Mouse (Mus musculus) kidney, embryonic 16.5 days (tissue): ENCODE measurements around the gene Sh3d19. TPM values are rescaled to one million over a fixed set of nuclear protein-coding genes. Genes with fewer than 3 reads are reported as not detected.
A peak's percentile ranks its signal among the peaks of the same experiment; 100 is the strongest.
"Not testable (repeated sequence)": the region's sequence is repeated elsewhere in the genome, so short reads cannot be mapped to it uniquely, and the experiment has no call there.

ENCODE experiments used
- ATAC-seq: fragments of 200-750 bp; cut with Nextera tagmentation; 2 replicates; pipeline ENCODE4 v1.8.0; 2017; ENCODE audit warnings: moderate TSS enrichment; ENCODE audit not compliant: low FRiP score, low TSS enrichment
- H3K27ac ChIP-seq: fragments of 300-500 bp; sonication (generic); 2 replicates; pipeline ENCODE4 v1.5.1; 2014; ENCODE audit warnings: low read length
- H3K27me3 ChIP-seq: fragments of 300-500 bp; sonication (generic); 2 replicates; pipeline ENCODE4 v1.6.1; 2014; ENCODE audit warnings: low read length, control low read depth, mixed read lengths; ENCODE audit not compliant: insufficient read depth
- H3K36me3 ChIP-seq: fragments of 300-500 bp; sonication (generic); 2 replicates; pipeline ENCODE4 v1.6.1; 2014; ENCODE audit warnings: low read length, control low read depth, mixed read lengths; ENCODE audit not compliant: insufficient read depth
- H3K4me1 ChIP-seq: fragments of 300-500 bp; sonication (generic); 2 replicates; pipeline ENCODE4 v1.6.1; 2014; ENCODE audit warnings: low read length, control low read depth, mixed read lengths; ENCODE audit not compliant: insufficient read depth
- H3K4me2 ChIP-seq: fragments of 300-500 bp; sonication (generic); replicated peaks from 2 replicates; pipeline ENCODE4 v1.6.1; 2014; ENCODE audit warnings: low read depth, low read length
- H3K4me3 ChIP-seq: fragments of 300-500 bp; sonication (generic); 2 replicates; pipeline ENCODE4 v1.5.1; 2014; ENCODE audit warnings: mild to moderate bottlenecking, low read length
- H3K9ac ChIP-seq: fragments of 300-500 bp; sonication (generic); replicated peaks from 2 replicates; pipeline ENCODE4 v1.6.1; 2014; ENCODE audit warnings: low read length
- H3K9me3 ChIP-seq: fragments of 300-500 bp; sonication (generic); 2 replicates; pipeline ENCODE4 v1.6.1; 2016; ENCODE audit warnings: low read length, control low read depth
- WGBS: fragments of 180-500 bp; shearing (Covaris S2); extraction: QIAGEN DNeasy Blood & Tissue Kit; methylation state at CpG from one replicate; pipeline ENCODE4 v1.1.7; 2014; 5-methylcytosine and 5-hydroxymethylcytosine counted together
- polyA plus RNA-seq: library from polyadenylated mRNA; unstranded; fragments of >200 nt; fragmentation: Nextera tagmentation; extraction: Ambion mirVana; gene quantifications from 2 replicates; pipeline ENCODE4 v1.2.1, GENCODE M21; 2015

Gene Sh3d19
- polyA plus RNA-seq, 1 experiment from 2014 or later, result 27.4 TPM

DNA sequence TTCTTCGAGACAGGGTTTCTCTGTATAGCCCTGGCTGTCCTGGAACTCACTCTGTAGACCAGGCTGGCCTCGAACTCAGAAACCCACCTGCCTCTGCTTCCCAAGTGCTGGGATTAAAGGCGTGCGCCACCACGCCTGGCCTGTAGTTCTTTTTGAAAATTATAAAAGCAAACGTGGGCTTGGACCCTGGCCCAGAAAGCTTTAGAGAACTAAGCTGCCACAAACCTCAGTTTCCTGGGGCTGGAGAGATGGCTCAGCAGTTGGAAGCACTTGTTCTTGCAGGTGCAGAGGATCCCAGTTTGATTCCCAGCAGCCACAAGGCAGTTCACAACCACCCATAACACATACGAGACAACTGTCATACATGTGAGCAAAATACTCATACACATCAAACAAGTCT lies 133.5 kb downstream of the Sh3d19 start:
- WGBS, result 91% methylated on average over 7 of the region's 7 CpGs
- peaks cover 14% of the 10 kb centered on the region for H3K36me3 ChIP-seq
- H3K9me3 ChIP-seq, H3K4me3 ChIP-seq, H3K27me3 ChIP-seq, H3K9ac ChIP-seq, H3K4me2 ChIP-seq, H3K27ac ChIP-seq, H3K4me1 ChIP-seq, ATAC-seq: not testable (repeated sequence)

DNA sequence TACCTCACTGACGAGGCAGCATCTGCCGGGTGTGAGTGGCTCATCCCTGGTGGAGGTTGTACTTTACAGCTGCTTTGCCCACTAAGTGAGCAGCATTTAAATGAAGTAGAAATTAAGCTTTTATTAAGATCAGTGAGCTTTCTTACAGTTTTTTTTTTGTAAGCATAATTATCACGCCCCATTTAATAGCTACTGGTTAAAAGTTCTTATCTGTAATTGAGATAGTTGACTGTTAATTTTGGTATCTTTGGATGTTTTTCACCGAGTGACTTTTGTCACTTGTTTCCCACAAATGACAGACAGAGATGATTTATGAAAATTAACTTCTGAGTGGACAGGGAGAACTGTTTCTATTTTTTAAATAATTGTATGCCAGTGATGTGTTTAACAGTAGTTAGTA lies 134.0 kb downstream of the Sh3d19 start:
- no peak overlapping the region for H3K9ac ChIP-seq
- no peak for ATAC-seq
- no peak overlapping the region for H3K4me3 ChIP-seq
- peaks cover 10% of the 10 kb centered on the region for H3K36me3 ChIP-seq
- peaks cover 1% of the 10 kb centered on the region; the same call in 1 of the 2 replicates for H3K4me1 ChIP-seq
- no peak overlapping the region for H3K27ac ChIP-seq
- no peak overlapping the region for H3K4me2 ChIP-seq
- 84% methylated on average over 4 of the region's 4 CpGs for WGBS
- no peaks in the 10 kb centered on the region for H3K9me3 ChIP-seq
- H3K27me3 ChIP-seq, result no peaks in the 10 kb centered on the region

DNA sequence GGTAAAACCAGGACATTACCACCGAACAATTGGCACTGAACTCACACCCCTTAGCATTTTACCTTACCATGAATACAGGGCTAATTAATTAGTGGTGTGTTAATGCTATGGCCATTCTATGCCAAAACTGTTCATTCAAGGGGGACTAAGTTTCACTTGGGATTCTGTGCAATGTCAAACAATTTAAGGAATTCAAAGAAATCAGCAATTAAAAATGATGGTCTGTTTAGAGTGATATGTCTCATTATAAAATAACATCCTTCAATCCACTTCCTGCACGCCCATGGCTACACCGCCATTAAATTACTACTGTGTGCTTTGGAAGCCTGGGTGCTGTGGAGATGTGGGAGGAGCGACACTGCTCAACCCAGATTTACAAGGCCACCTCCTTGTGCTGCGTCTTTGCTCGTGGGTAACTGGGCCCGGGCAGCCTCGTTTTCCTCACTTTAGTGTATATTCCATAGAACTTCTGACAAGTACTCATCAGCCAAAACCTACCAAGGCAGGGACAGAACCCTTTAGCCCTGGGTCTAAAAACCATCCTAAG lies 135.2 kb downstream of the Sh3d19 start:
- Histone ChIP-seq H3K9ac (no peak overlapping the region), H3K36me3 (peaks cover 10% of the 10 kb centered on the region), H3K27me3 (no peaks in the 10 kb centered on the region), H3K4me1 (peaks cover 5% of the 10 kb centered on the region; the same call in 1 of the 2 replicates), H3K27ac (no peak overlapping the region), H3K4me2 (no peak overlapping the region), H3K4me3 (no peak overlapping the region), H3K9me3 (no peaks in the 10 kb centered on the region)
- ATAC-seq, result no peak
- whole genome bisulfite sequencing, result 80% methylated on average over 8 of the region's 8 CpGs

DNA sequence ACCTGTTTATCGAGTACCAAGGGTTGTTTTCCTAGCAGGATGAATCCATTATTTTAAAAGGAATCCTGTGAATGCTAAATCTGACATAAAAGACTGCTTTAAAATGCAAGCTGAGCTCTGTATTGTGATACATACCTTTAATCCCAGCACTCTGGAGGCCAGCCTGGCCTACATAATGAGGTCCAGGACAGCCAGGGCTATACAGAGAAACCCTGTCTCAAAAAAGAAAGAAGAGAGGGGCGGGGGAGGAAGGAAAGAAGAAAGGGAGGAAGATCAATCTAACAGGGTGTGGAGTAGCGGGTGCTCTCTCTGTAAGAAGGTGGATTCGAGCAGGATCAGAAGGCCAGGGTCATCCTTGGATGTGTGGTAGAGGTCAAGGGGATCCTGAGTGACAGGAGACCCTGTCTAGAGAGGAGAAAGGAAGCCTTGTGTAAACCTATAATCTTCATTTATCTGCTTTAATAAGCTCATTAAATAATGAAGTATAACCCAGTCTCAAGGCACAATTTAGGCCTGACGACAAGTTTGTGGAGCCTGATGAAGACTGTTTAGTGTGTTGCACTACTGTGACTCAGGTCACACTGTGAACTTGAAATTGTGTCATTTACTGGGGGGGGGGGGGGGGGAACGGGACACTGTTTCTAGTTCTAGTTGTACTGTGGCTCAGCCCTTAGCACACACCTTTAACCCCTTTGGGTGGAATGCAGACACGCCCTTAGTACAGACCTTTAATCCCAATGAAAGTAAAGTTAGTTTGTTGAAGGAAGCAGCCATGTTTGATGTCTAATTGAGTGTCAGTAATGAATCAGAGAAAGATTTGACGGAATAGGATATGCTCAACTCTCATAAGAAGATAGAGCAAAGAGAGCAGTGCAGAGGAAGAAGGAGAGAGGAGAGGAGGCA lies 137.0 kb downstream of the Sh3d19 start:
- 76% methylated on average over 8 of the region's 8 CpGs for WGBS

DNA sequence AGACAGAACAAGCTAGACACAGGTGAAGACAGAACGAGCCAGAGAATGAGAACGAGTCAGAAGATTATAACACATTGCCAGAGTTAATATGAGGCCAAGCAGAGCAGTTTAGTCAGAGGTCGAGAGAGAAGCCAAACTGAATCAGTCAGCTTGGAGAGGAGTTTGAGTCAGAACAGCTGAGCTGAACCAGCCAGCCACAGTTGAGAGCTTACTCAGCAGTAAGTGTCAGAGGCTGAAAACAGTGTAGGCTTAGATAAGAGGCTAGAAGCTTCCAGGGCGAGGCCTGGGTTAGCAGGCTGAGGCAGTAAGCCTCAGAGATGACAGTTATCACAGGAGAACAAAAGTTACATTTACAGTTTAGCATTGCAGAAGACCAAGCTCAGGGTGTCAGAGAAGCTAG lies 137.7 kb downstream of the Sh3d19 start:
- no peaks in the 10 kb centered on the region for H3K9me3 ChIP-seq
- no peaks in the 10 kb centered on the region for H3K27me3 ChIP-seq
- peaks cover 13% of the 10 kb centered on the region; the same call in 1 of the 2 replicates for H3K36me3 ChIP-seq
- H3K4me2 ChIP-seq, result no peak overlapping the region
- H3K27ac ChIP-seq, result no peak overlapping the region
- peaks cover 5% of the 10 kb centered on the region; the same call in 1 of the 2 replicates for H3K4me1 ChIP-seq
- WGBS, result 88% methylated on average over 4 of the region's 4 CpGs
- no peak for ATAC-seq
- no peak overlapping the region for H3K4me3 ChIP-seq
- no peak overlapping the region for H3K9ac ChIP-seq

More for the DNA sequence above, 137.0 kb downstream of the Sh3d19 start:
- ATAC-seq, result no peak
- Histone ChIP-seq H3K36me3 (peaks cover 12% of the 10 kb centered on the region), H3K9ac (no peak overlapping the region), H3K4me2 (no peak overlapping the region), H3K4me1 (peaks cover 5% of the 10 kb centered on the region; the same call in 1 of the 2 replicates), H3K27me3 (no peaks in the 10 kb centered on the region), H3K4me3 (no peak overlapping the region), H3K27ac (no peak overlapping the region), H3K9me3 (no peaks in the 10 kb centered on the region)

DNA sequence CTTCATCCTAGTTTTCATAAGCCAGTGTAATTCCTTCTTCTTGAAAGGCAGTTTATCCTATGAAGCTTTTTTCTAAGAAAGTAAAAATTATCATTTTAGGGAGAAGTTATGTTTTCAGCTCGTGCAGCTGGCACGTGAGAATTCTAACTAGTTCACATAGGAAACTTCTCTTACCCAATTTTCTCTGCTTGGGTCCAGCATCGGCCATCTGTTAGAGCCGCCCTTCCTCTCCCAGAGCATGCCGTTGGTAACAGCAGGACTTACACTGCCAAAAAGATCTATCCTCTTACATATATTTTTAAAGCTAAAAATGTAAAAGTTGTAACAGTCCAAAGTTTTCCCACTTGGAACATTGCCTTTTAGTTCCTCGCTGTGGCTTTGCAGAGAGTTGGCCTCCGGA lies 138.2 kb downstream of the Sh3d19 start:
- Histone ChIP-seq H3K4me1 (peaks cover 5% of the 10 kb centered on the region; the same call in 1 of the 2 replicates), H3K9me3 (no peaks in the 10 kb centered on the region), H3K4me3 (no peak overlapping the region), H3K27me3 (no peaks in the 10 kb centered on the region), H3K4me2 (no peak overlapping the region), H3K9ac (no peak overlapping the region), H3K36me3 (peaks cover 12% of the 10 kb centered on the region; the same call in 1 of the 2 replicates), H3K27ac (no peak overlapping the region)
- 95% methylated on average over 7 of the region's 7 CpGs for WGBS
- ATAC-seq, result no peak

DNA sequence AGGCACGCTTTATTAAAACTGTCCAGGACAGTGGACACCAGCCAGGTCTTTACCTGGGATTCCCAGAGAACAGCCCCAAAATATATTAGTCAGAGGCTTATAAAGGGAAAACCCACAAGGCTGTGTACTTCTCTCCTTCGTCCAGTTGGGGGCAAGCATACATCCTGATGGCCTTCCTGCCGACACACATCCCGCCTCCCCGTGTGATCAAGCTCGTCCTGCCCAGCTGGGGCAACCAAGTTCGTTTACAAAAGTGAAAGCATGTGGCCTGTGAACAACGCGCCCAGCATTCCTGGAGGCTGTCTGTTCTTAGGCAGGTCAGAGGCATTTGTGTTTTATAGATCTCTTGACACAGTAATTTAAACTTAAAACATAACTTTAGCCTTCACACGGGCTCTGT lies 139.2 kb downstream of the Sh3d19 start:
- ATAC-seq, result peak; percentile 69
- H3K27ac ChIP-seq, result peak overlapping the region; percentile 29; the same call in 1 of the 2 replicates

DNA sequence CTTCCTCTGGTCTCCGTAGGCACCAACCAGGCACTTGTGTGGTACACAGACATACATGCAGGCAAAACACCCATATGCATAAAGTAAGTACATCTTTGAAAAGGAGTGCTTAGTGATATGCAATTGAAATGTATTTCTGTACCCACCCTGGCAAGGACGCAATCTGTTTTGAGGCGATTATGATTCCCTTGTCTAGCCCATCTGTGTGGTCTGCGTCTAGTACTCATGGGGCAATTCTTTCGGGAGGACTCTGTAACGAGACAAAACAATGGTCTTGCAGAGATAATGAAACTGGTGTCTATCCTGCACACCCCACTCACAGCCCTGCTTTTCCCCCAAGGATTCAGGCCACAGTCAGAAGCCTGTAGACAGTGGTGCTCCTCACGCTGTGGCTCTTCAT lies 141.9 kb downstream of the Sh3d19 start:
- Histone ChIP-seq H3K4me2 (no peak overlapping the region), H3K27ac (no peak overlapping the region), H3K27me3 (no peaks in the 10 kb centered on the region), H3K9me3 (peaks cover 3% of the 10 kb centered on the region; the same call in 1 of the 2 replicates), H3K9ac (no peak overlapping the region), H3K4me1 (peaks cover 12% of the 10 kb centered on the region; the same call in 1 of the 2 replicates), H3K36me3 (peaks cover 27% of the 10 kb centered on the region), H3K4me3 (no peak overlapping the region)
- no peak for ATAC-seq
- WGBS, result 91% methylated on average over 7 of the region's 7 CpGs

More for the DNA sequence above, 139.2 kb downstream of the Sh3d19 start:
- Histone ChIP-seq H3K27me3 (no peaks in the 10 kb centered on the region), H3K4me1 (peaks cover 12% of the 10 kb centered on the region; the same call in 1 of the 2 replicates), H3K9ac (no peak overlapping the region), H3K9me3 (no peaks in the 10 kb centered on the region), H3K4me2 (peak overlapping the region; percentile 44), H3K36me3 (peaks cover 10% of the 10 kb centered on the region; the same call in 1 of the 2 replicates), H3K4me3 (no peak overlapping the region)
- 17% methylated on average over 10 of the region's 10 CpGs for WGBS

DNA sequence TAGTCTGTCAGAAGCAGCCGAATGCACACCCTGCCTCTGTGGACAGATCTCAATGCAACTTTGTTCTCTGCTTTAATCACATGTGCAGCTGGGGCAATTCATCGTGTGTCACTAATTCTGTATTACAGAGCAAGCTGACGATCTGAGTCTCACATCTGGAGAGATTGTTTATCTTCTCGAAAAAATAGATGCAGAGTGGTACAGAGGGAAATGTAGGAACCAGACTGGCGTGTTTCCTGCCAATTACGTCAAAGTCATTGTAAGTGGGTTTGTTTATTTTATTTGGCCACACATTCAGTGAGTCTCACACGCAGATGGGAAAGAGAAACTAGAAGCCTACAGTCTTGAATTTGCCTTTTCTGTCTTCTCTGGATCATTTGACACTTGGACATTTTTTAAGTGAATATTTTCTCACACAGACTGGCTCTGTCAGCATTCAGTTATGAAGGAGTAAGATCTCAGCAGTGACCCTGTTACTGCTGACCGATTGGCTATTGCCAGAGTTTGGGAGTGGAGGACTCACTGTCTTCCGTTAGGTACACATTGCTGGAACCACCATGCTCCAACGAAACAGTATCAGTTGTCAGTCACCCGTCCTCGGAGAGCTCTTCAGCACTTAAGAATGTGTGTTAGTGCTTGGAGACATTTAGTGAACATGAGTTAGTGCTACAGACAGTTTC lies 143.9 kb downstream of the Sh3d19 start:
- Histone ChIP-seq H3K9me3 (peaks cover 3% of the 10 kb centered on the region; the same call in 1 of the 2 replicates), H3K4me2 (peak overlapping the region; percentile 18; the same call in 1 of the 2 replicates), H3K4me3 (no peak overlapping the region), H3K4me1 (peaks cover 11% of the 10 kb centered on the region; the same call in 1 of the 2 replicates), H3K9ac (no peak overlapping the region), H3K27ac (0 out of 2 replicates have a peak overlapping the region, but pooled peaks have one; percentile 24), H3K27me3 (no peaks in the 10 kb centered on the region), H3K36me3 (peaks cover 27% of the 10 kb centered on the region)
- no peak for ATAC-seq
- 34% methylated on average over 12 of the region's 12 CpGs for WGBS
